Mouse (Mus musculus): Measurements from ENCODE around the gene Elf4.
"Not testable (repeated sequence)": the region's sequence is repeated elsewhere in the genome, so short reads cannot be mapped to it uniquely, and the experiment has no call there.

Elf4 gene

DNA sequence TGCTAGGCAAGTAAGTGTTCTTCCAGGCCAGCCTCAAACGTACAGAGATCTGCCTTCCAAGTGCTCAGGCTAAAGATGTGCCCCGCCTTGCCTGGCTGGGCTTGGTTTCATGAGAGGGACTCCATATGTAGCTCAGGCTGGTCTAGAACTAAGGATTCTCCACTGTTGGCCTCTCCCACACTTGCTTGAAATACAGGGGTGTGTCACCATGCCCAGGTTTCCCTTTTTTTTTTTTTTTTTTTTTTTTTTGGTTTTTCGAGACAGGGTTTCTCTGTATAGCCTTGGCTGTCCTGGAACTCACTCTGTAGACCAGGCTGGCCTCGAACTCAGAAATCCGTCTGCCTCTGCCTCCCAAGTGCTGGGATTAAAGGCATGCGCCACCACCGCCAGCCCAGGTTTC lies 26.9 kb downstream of the Elf4 start:
- not testable (repeated sequence) for DNase-seq (ENCODE audit: low spot score in 2 of 2)

- no peak for DNase-seq (ENCODE audit: low spot score in 2 of 2)
Measured at GRCm38 (mm10) chrX:48435477-48435900, 27.4 kb downstream of the Elf4 start.

- no peak for DNase-seq (ENCODE audit: low spot score in 2 of 2)
Measured at GRCm38 (mm10) chrX:48434251-48434650, 28.7 kb downstream of the Elf4 start.

GRCm38 (mm10) chrX:48433527-48433899 lies 29.4 kb downstream of the Elf4 start:
- DNase-seq (ENCODE audit: low spot score in 2 of 2): no peak

- DNase-seq (ENCODE audit: low spot score in 2 of 2): no peak
Measured at GRCm38 (mm10) chrX:48432599-48433526, 30.1 kb downstream of the Elf4 start.

- DNase-seq (ENCODE audit: low spot score in 2 of 2): no peak
Measured at GRCm38 (mm10) chrX:48429538-48429937, 33.4 kb downstream of the Elf4 start.

GRCm38 (mm10) chrX:48429100-48429499 lies 33.8 kb downstream of the Elf4 start:
- DNase-seq (ENCODE audit: low spot score in 2 of 2): no peak

DNA sequence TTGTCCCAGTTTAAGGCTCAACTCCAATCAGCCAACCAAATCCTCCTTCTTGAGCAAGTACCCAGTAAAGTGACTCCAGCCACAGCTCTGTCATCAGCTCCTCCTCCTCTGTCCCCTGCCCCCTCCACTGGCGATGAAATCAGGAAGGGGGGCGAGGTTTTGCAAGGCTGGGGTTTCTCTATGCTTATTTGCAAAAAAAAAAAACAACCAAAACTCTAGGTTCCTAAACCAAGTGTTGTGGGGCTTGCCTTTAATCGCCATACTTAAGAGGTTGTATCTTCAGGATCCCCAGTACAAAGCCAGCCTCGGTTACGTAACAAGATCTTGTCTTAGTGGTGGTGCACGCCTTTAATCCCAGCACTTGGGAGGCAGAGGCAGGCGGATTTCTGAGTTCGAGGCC lies 34.3 kb downstream of the Elf4 start:
- no peak for DNase-seq (ENCODE audit: low spot score in 2 of 2)

DNA sequence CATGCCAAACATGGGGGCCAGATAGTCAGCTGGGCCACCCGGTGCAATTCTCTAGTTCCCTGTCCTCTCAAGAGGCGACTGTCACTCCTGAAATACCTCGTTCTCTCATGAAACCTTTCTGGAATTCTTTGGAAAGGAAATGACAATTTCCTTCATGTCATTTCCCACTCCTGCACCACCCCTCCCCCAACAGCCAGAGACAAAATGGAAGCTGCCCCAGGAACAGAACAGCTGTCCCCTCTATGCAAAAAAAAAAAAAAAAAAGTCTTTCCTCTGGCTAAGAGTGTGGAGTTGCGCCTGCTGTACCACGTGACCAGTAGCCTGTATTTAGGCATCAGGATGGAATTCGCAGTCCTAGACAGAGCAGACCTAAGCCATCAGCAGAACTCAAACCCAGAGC lies 34.7 kb downstream of the Elf4 start:
- no peak for DNase-seq (ENCODE audit: low spot score in 2 of 2)

DNA sequence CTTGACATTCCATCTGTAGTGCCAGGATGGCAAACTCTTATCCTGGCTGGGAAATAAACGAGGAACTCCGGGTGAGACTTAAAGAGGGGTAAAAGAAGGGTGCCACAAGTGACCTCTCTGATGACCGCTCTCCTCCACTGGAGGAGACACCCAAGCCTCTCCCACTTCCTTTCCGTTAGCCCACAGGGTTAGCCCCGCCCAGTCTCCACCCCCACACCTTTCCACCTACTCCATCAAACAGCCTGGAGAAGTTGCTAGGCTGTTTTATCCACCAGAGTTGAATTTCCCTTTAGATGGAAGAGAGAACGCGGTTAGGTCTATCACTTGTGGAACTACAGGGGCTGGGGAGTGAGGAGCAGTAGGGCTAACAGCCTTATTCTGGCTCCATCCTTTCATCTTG lies 37.7 kb downstream of the Elf4 start:
- no peak for DNase-seq (ENCODE audit: low spot score in 2 of 2)

DNA sequence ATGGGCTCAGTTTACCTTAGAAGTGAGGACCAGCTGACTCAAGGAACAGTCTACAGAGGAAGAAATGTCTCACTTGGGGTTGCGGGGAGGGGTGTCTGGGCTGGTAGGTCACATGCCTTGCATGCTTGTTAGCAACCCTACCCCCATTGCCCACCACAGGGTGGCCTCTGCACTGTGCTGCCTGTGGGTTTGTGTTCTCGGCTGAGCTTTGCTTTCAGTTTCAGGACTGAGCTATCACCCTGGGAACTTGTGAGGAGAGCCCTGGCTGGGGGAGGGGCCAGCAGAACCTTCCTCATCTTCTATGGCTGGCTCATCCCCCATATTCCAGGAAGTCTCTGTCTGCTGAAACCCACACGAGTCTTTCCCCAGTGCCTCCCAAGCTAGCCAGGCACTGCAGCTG lies 38.3 kb downstream of the Elf4 start:
- no peak for DNase-seq (ENCODE audit: low spot score in 2 of 2)

GRCm38 (mm10) chrX:48423671-48424070 lies 39.3 kb downstream of the Elf4 start:
- no peak for DNase-seq (ENCODE audit: low spot score in 2 of 2)

DNA sequence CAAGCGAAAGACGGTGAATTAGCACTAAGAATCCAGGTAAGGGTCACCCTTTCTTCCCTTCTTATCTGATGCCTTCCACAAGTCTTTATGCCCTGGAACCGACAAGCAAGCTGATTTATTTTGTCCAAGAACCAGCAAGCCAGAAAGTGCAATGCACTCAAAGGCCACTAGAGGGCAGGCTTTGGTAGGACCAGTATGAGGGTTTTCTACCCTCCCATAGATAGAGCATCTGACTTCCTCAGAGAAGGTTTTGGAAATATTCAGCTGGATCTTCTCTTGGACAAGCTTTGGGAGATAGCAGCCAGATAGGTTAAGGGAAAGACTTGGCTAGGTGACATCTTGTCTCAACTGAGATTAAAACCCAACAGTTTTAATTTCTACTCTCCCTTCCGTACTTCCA lies 39.9 kb downstream of the Elf4 start:
- DNase-seq (ENCODE audit: low spot score in 2 of 2): peak; percentile 40 to 63

- no peak for DNase-seq (ENCODE audit: low spot score in 2 of 2)
Measured at GRCm38 (mm10) chrX:48418417-48418816, 44.5 kb downstream of the Elf4 start.

DNA sequence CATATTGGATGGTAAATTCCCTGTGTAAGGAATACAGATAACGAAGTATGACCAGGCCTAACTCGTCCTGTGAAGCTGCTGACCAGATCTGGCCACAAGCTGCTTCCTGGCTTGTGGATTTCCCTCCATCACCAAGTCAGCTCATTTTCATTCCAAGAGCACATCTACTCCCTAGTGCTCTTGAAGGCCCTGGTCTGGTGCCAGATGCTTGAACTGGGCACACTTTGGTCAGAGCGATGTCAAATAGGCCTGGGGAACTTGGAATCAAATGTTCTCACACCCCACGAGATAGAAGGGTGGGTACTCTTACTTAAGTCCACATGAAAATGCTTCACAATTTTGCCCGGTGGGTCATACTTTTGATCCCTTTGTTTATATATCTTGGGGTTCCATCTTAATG lies 48.6 kb downstream of the Elf4 start:
- no peak for DNase-seq (ENCODE audit: low spot score in 2 of 2)

GRCm38 (mm10) chrX:48412629-48413028 lies 50.3 kb downstream of the Elf4 start:
- DNase-seq (ENCODE audit: low spot score in 2 of 2): no peak

DNA sequence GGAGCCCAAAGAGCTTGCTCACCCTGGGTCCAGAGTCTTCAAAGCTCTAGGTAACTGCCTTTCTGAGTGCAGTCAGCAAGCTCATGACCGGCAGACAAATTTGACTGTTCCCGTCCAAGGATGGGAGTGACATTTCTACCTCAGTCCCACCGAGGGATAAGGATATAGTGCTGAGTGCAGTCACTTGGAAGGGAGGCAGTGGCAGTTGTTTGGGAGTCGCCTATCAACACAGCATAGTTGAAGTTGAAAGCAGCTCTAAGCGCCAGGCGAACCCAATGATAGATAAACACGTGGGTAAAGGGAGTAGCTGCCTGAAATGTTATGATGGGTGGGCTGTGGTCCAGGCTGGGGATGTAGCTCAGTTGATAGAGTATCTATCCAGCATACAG lies 52.5 kb downstream of the Elf4 start:
- no peak for DNase-seq (ENCODE audit: low spot score in 2 of 2)

DNA sequence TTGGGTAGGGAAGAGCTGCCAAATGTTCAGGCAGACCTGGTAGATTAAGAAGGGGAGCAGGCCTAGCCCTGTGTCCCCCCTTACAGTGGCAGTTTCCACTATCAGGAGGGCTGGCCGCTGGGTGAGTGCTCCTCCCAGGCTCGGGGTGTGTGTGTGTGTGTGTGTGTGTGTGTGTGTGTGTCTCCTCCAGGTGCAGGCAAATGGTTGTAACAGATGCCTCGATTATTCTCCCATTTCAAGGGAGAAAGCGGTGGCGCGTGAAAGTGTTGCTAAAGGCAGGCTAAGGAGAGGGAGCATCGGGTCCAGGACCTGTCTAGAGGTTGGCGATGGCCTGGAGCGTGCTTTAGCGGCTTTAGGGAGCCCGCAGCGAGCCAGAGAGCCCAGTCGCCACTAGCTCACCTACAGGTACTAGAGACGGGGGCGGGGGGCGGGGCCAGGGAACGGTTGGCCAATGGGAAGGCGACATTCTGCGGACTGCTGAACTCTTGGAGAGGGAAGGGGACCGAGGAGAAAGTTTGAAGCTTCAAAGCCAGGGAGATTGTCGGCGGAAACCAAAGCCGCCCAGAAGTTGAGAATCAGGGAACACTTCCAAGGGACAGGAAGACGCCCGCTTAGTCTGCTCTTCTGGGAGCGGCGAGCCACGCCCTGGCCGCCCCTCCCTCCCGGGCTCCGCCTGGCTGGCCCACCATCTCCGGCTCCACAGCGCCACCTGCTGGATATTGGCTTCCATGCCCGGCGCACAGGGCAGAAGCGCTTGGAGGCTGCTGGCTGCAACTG lies 53.1 kb downstream of the Elf4 start:
- peak; percentile 74 to 87 for DNase-seq (ENCODE audit: low spot score in 2 of 2)

- DNase-seq (ENCODE audit: low spot score in 2 of 2): no peak
Measured at GRCm38 (mm10) chrX:48405141-48405540, 57.8 kb downstream of the Elf4 start.

GRCm38 (mm10) chrX:48399994-48400393 lies 62.9 kb downstream of the Elf4 start:
- no peak for DNase-seq (ENCODE audit: low spot score in 2 of 2)

GRCm38 (mm10) chrX:48389380-48389779 lies 73.6 kb downstream of the Elf4 start:
- no peak for DNase-seq (ENCODE audit: low spot score in 2 of 2)

DNA sequence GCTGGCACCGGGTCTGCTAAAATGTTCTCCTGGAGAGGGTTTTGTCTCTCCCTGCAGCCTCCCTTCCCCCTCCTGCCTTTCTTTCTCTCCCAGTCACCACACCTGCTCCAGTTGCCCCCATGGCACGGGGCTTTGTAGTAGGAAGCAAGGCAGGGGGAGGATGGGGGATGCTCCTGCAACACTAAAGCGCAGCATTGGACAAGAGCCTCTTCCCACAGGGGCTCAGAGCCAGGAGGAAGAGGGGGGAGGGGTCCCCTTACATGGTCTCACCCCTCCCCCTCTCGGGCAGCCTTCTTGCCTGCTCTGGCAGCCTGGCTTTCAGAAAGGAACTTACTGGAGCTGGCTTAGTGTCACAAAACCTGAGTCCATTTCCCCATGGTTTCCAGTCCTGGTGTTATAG lies 77.0 kb downstream of the Elf4 start:
- DNase-seq (ENCODE audit: low spot score in 2 of 2): no peak

- peak; percentile 24 to 49 for DNase-seq (ENCODE audit: low spot score in 2 of 2)
Measured at GRCm38 (mm10) chrX:48383643-48384042, 79.3 kb downstream of the Elf4 start.
